Mouse (Mus musculus) right cerebral cortex, postnatal 14 days (tissue): ENCODE data around the gene Dusp1.

Experiments used
- DNase-seq: peaks from one replicate; pipeline ENCODE4 v3.0.0; 2022

The Dusp1 gene

DNA sequence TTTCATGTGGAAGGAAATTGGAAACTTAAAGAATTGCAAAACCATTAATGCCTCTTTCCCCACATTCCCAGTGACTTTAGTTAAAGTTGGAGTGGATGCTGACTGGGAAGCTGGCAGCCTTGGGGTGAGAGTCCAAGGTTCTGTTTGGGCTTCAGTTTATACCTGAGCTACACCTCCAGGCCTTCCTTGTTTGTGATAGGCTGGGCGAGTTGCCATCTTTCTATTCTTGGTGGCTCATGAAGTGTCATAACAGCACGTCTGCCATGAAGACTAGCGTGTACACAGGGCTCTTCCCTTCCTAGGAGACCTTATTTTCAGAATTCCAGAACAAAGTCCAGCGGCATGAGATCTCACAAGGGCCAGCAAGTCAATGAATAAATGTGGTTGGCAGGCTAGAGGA, 39.2 kb downstream of the Dusp1 start:
- no peak for DNase-seq

GRCm38 (mm10) chr17:26518306-26518705, 43.6 kb downstream of the Dusp1 start:
- no peak for DNase-seq

DNA sequence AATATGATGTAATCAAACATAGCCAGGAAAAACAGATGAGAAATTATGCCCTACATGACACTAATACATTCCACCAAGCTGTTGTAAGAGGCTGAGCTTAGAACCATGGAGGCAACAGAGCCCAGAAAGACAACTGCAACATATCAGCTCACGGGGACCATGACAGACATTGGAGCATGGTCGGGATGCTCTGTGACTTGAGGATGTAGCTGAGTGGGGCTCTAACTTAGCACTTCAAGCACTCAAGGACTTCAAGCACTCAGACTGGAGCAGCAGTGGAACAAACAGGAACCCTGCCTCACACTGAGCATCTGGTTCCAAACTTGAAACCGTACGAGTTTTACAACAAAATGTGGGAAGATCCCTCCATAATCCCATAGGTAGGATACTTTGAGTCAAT, 46.3 kb downstream of the Dusp1 start:
- DNase-seq, result no peak

DNA sequence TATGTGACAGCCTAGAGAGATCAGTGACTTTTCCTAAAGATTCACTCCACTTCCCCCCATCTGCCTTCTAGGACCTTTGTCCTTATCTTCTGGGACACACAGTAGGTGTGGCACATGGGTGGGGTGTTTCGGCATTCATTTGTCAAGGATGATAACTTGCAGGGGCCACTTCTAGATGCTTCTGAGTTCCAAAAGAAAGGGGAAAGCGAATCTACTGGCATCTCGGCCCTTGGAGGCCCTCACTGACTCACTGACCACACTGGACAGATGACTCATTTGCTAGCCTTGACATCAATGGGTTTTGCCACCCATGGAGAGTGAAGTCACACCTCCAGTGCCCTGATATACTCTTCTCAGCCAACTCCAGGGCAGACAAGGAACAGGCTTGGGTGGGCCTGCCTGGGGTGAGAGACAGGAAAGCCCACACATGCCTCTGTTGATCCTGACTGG, 47.3 kb downstream of the Dusp1 start:
- no peak for DNase-seq

DNA sequence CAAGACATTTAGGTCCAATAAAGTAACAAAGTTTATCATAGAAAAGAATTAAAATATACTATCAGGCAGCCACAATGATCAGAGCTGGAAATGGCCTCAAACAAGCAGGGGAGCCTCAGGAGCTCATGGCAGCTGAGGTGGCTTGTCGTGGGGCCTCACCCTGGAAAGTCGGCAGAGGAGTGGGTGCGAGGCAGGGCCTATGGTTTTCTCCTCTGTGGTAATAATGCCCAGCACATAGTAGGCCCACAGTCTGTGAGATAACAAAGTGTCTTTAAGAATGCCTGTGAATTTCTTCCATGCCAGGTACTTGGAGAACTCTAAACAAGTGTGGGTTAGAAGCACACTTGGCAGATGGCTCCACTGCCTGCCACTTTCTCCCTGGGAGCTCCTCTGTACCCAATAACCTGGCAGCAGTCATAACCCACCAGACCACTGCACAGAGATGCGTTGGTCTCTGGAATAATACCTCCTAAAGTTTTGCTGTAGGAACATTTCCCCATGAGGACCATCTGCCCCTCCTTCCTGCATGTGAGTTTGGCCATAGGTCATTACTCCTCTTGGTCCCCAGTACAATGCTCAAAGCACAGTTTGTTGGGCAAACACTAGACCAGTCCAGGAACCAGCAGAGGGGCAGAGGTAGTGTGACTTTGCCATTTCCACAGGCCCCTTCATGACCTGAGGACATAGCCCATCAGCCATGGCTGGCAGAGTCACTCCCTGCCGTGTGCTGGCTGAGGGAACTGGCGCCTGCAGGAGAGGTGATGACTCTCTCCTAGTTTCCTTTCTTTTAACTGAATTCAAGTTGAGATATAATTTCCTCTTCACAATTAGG, 48.3 kb downstream of the Dusp1 start:
- DNase-seq, result no peak

- no peak for DNase-seq
Observed at GRCm38 (mm10) chr17:26512961-26513360, 49.0 kb downstream of the Dusp1 start.

DNA sequence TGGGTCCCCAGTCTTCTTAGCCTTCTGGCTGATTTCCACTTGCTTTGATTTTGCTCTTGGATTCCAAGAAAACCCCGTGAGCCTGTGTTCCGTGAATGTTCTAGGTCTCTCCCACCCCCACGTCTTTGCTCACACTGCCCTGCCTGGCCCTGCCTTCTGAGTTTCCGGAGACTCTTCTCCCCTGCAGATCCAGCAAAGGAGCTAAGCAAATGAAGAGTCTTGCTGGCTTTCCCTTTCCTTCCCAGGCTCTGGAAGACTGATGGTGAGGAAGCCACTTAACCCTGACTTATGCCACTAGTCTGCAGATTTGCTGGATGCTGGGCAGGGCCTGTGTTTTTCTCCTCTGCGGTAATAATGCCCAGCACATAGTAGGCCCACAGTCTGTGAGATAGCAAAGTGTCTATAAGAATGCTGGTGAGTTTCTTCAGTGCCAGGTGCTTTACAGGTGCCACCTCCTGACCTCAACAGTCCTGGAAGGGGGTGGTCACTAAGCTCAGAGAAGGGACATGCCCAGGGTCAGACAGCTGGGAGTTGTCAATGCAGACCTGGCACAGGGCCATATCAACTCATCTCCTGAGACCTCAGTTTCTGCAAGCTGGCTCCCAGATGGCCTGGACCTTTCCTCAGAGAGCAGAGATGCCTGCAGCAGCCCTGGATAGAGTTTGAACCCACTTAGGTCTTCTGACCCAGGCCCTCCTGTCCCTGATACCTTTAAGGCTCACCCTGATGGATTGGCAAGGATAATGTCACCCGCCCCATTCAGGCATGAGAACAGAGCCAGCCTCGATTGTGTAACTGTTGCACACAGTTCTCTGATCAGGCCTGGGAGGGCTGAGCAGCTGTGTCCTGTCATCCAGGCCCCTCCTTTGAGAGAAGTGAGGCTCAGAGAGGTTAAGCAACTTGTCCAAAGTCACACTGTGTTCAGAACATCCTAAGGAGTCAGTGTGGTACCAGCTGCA, 49.8 kb downstream of the Dusp1 start:
- no peak for DNase-seq

DNA sequence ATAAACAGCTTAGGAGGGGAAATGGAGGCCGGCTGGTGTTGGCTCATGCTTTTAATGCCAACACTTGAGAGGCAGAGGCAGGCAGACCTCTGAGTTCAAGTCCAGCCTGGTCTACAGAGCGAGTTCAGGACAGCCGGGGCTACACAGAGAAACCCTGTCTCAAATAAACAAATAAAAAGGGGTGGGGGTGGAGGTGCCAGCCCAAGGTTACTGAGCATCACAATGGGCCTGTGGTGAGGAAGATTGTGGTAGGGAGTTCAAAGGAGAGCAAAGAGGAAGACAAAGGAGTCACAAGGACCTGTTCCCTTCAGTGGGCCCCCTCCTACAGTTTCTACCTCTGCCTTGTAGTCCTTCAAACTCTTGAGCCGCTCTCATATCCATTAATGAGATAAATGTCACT, 50.7 kb downstream of the Dusp1 start:
- no peak for DNase-seq

DNA sequence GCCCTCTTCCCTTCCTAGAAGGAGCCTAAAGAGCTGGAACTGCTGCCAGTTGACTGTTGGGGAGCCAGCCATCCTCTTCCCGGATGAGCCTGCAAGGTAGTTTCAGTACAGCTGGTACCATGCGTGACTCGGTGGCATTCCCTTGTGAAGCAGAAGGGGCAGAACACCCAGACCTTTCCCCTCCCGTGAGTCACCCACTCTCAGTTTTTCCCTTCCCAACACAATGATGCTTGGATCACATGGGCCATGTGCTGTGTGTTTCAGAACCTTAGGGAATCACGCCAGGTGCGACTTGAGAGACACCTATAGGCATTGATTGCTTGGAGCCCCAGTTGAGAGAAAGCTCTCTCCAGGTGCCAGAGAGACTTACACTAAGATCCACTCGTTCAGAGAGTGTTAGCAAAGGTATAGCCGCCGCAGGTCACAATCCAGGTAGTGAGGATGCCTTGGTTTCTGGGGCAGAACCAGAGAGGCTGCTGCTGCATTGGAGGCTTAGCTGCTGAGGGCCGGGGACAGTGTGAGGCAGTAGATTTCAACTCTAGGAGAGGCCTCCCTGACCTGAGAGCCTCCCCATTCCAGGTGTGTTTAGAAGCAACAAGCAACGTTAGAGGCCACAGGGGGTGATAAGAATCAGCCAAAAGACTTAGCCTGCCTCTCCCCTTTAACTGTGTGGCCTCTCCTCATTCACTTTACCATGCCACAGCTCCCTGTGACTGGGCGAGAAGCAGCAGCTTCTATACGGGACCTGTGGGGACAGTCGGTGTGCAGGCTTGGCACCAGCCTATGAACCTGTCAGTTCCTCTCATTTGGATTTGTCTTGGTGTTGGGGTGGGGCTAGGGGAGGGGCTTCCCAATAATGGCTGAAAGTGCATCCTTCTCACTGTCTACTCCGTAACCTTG, 51.5 kb downstream of the Dusp1 start:
- DNase-seq, result no peak

GRCm38 (mm10) chr17:26508961-26509771, 52.8 kb downstream of the Dusp1 start:
- peak; percentile 75 for DNase-seq

DNA sequence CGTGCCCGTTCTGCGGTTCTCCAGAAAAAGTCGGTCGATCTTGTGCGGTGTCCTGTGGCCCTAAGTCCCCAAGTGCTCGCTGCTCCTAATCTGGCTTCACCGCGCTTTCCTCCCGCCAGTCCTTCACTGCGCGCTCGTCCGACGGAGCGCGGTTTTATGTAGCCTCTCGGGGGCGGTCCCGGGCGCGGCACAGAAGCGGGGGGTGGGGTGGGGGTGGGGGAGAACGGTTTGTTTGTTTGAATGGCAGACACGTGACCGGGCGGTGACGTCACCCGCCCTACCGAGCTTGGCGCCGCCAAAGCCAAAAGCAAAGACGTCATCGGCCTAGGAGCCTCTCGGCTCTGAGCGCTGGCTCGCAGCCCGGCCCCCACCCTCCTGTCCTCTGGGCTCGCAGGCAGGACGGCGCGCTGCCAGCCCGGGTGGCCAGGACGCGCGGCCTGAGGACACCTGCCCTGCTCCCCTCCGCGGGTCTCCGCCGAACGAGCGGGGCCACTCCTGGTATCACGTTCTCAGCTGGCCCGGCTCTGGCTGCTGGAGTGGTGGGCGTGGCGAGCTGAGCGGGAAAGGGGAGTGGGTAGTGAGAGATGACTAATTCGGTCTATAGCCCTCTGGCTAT, 53.5 kb downstream of the Dusp1 start:
- DNase-seq, result peak; percentile 94

GRCm38 (mm10) chr17:26507966-26508344, 54.0 kb downstream of the Dusp1 start:
- peak; percentile 82 for DNase-seq

GRCm38 (mm10) chr17:26506997-26507871, 54.7 kb downstream of the Dusp1 start:
- no peak for DNase-seq

DNA sequence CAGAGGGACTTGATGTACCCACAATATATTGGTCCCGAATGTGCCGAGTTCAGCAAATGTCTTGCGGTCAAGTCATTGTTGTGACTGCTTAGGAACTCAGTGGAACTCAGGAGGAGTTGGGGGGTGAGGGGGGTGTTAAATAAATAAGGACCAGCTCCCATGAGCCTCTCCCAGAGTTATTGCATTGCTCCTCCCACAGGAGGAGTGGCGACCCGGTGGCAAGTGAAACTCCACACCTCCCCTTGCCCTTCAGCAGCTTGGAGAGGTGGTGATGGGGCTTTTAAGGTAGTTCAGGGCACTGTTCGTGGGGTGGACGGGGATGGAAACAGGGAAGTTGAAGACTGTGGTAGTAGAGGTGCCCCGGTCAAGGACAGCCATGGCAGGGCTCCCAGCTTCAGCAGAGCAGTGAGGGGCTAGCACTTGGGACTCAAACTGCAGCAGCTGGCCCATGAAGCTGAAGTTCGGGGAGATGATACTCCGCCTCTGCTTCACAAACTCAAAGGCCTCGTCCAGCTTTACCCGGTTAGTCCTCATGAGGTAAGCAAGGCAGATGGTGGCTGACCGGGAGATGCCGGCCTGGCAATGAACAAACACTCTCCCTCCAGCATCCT, 55.8 kb downstream of the Dusp1 start:
- DNase-seq, result no peak

DNA sequence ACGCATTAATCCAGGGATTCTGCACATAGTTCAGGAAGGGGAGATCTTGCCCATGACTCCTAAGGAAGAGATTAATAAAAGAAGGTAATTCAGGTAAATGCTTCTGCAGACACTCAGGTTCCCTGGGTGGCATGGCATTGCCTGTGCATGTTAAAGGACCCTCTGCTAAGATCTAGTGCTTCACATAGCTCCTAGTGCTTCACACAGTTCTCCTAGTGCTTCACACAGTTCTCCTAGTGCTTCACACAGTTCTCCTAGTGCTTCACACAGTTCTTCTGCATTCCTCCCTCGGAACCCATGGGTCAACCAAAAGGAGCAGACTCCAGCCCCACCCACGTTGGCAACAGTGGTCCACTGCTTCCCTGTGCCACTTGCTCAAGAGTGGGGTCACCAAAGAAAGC, 56.7 kb downstream of the Dusp1 start:
- DNase-seq, result no peak

DNA sequence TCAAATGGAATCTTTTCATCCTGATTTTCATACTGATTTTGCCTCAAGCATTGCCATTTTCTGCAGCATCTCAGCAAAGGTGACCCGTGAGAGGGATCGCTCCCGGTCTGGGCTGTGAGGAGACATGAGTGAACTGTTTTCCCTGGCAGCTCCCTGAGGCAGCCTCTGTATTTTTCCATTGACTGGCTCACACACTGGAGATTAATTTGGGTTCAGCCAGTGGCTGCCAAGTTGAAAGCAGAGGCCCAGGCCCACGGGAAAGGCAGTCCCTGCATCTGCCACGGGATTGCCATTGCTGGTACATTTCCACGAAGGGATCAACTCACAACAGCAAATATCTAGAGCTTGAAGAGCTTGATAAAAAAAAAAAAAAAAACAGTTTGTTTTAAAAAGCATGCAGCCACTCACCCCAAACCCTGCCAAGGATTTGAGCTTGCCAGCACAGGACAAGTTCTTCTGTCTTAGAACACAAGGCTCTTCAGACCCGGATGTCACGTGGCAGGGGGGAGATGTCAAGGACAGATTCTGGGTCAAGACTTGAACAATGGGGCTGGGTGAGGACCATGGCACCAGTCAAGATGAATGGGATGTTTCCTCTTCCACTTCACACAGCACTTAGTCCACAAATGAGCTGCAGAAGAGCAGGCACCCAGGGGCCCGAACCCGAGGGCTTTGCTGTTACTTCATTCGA, 57.8 kb downstream of the Dusp1 start:
- DNase-seq, result no peak

GRCm38 (mm10) chr17:26502808-26503671, 58.9 kb downstream of the Dusp1 start:
- DNase-seq, result peak; percentile 68

- DNase-seq, result no peak
Observed at GRCm38 (mm10) chr17:26501826-26502225, 60.1 kb downstream of the Dusp1 start.
